In the genomic region with DNA sequence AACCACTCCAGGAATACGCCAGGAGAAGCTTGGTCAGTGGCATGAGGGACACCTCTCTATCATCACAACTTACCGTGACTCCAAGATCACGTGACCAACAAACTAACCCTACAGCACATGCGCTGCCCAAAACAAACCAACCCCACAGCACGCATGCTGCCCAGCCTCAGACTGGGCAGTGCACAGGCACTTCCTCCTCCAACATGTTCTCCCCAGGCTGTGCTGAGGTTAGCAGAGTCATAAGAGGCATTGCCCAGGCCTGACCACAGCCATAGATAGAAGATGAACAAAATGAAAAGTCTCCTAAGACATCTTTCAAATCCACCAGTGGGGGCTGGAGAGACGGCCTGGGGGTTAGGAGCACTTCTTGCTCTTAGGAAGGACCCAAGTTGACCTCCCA, we compare ENCODE assay signal across 25 mouse cellular contexts.
DNase-seq lines count a peak whose midpoint lies in the region; ATAC-seq and TF ChIP-seq lines count a peak whose summit lies in the region.
"Had no signal": no experiment of that assay in that cellular context is flagged by ENCODE, and none has a peak within 500 bp of the region (broad histone marks: within the 10 kb centered on the region; RNA-seq: fewer than 3 reads in every experiment).

No protein-coding gene starts in this region.

- H3K27me3 ChIP-seq in midbrain, embryonic 13.5 days, result no peaks in the 10 kb centered on the region
- H3K27me3 ChIP-seq: CH12.LX; embryonic facial prominence, embryonic 12.5 days; forebrain, embryonic 13.5 days; forebrain, embryonic 15.5 days; Patski had no signal

- TF ChIP-seq CTCF in bone marrow macrophage, adult 2 months (IDR thresholded peaks at IDR 0.05; ENCODE audit: low read depth, low read length), result no peak

- peak; percentile 86 for DNase-seq in heart, adult 11 months
- DNase-seq in heart, postnatal 25 days (ENCODE audit: low spot score), result no peak
- DNase-seq in 416B (ENCODE audit: low read depth), result peak; percentile 38
- no peak for DNase-seq in frontal cortex, postnatal 10 days (ENCODE audit: low spot score in 2 of 2)
- DNase-seq in cerebellum, adult 9-10 months, result no peak
- DNase-seq: adrenal gland, adult 2 months; adrenal gland, postnatal 10 days; adrenal gland, postnatal 25 days; cerebellum, adult 11-12 months; cerebellum, adult 2 months; cerebellum, adult 9-11 months; cerebellum, postnatal 14 days; cerebellum, postnatal 36 days; forebrain, postnatal 0 days had no signal

- H3K36me3 ChIP-seq in midbrain, embryonic 13.5 days, result no peaks in the 10 kb centered on the region
- H3K36me3 ChIP-seq: embryonic facial prominence, embryonic 10.5 days; embryonic facial prominence, embryonic 12.5 days; forebrain, embryonic 15.5 days had no signal

- no peak for TF ChIP-seq POLR2A in bone marrow macrophage, adult 2 months (IDR thresholded peaks at IDR 0.05; ENCODE audit: borderline replicate concordance, low read depth, low read length)

- WGBS in midbrain, embryonic 13.5 days, result 94% methylated on average over 6 of the region's 6 CpGs

- peaks cover 12% of the 10 kb centered on the region for H3K4me1 ChIP-seq in bone marrow macrophage, adult 2 months (ENCODE audit: control insufficient read depth, insufficient read depth, low read length)
- H3K4me1 ChIP-seq in midbrain, embryonic 13.5 days (replicated peaks), result peaks cover 6% of the 10 kb centered on the region
- H3K4me1 ChIP-seq: embryonic facial prominence, embryonic 12.5 days; forebrain, embryonic 15.5 days had no signal

- peak overlapping the region; percentile 43 for H3K27ac ChIP-seq in bone marrow macrophage, adult 2 months (ENCODE audit: insufficient read depth, low read depth, low read length)
- no peak overlapping the region for H3K27ac ChIP-seq in midbrain, embryonic 13.5 days
- H3K27ac ChIP-seq: embryonic facial prominence, embryonic 10.5 days; embryonic facial prominence, embryonic 12.5 days; forebrain, embryonic 13.5 days; forebrain, embryonic 15.5 days had no signal

- H3K4me2 ChIP-seq in midbrain, embryonic 13.5 days (replicated peaks), result no peak overlapping the region
- H3K4me2 ChIP-seq: embryonic facial prominence, embryonic 12.5 days; forebrain, embryonic 13.5 days; forebrain, embryonic 15.5 days had no signal

- H3K9me3 ChIP-seq in midbrain, embryonic 13.5 days, result no peaks in the 10 kb centered on the region
- H3K9me3 ChIP-seq: embryonic facial prominence, embryonic 10.5 days; embryonic facial prominence, embryonic 12.5 days; forebrain, embryonic 13.5 days; forebrain, embryonic 15.5 days; G1E had no signal

- no peak overlapping the region for H3K9ac ChIP-seq in midbrain, embryonic 13.5 days (replicated peaks)
- H3K9ac ChIP-seq: embryonic facial prominence, embryonic 12.5 days; forebrain, embryonic 13.5 days; forebrain, embryonic 15.5 days; forebrain, postnatal 0 days had no signal

- peak; percentile 31 for ATAC-seq in megakaryocyte progenitor cell, adult 5-6 weeks (replicated peaks; ENCODE audit: poor library complexity)
- ATAC-seq in midbrain, embryonic 13.5 days, result no peak
- ATAC-seq: CD4-positive, CD25-positive, alpha-beta regulatory T cell, adult 4 months; forebrain, embryonic 13.5 days; forebrain, embryonic 15.5 days; forebrain, postnatal 0 days; Patski had no signal

- intact Hi-C loops in heart, postnatal 25 days (cut with DNase I), result no loop called here

- no peak overlapping the region for H3K4me3 ChIP-seq in bone marrow macrophage, adult 2 months (ENCODE audit: insufficient read depth, low read length)
- H3K4me3 ChIP-seq in midbrain, embryonic 13.5 days (replicated peaks), result no peak overlapping the region
- H3K4me3 ChIP-seq: embryonic facial prominence, embryonic 10.5 days; embryonic facial prominence, embryonic 12.5 days; forebrain, embryonic 13.5 days; forebrain, embryonic 15.5 days had no signal

Comparison
In these comparisons a context has a peak if more than half of its experiments do, and no peak if none do; other contexts are left out.
1. DNase-seq: peak in heart, adult 11 months (single experiment) and 416B (single experiment); none in heart, postnatal 25 days (single experiment), frontal cortex, postnatal 10 days (0 of 2) and cerebellum, adult 9-10 months (single experiment).